Comparison of ENCODE assay signal across 13 mouse cellular contexts in genomic region chr4:107651021-107651496, GRCm38 (mm10). TPM values are rescaled to one million over a fixed set of nuclear protein-coding genes. Genes with fewer than 3 reads are reported as not detected.
A peak's percentile ranks its signal among the peaks of the same experiment; 100 is the strongest.
DNase-seq lines count a peak whose midpoint lies in the region; ATAC-seq and TF ChIP-seq lines count a peak whose summit lies in the region.
"Had no signal": no experiment of that assay in that cellular context is flagged by ENCODE, and none has a peak within 500 bp of the region (broad histone marks: within the 10 kb centered on the region; RNA-seq: fewer than 3 reads in every experiment).

No protein-coding gene starts in this region.

- ATAC-seq in forebrain, embryonic 14.5 days = no peak
- no peak for ATAC-seq in forebrain, embryonic 13.5 days
- peak; percentile 54; the same call in 1 of the 2 replicates for ATAC-seq in hindbrain, embryonic 11.5 days (ENCODE audit: low FRiP score)

- 0 out of 2 replicates have a peak, but pooled peaks cover 4% of the 10 kb centered on the region for H3K4me1 ChIP-seq in forebrain, embryonic 14.5 days (ENCODE audit: control insufficient read depth, insufficient read depth, low read length)
- H3K4me1 ChIP-seq in forebrain, embryonic 13.5 days = peaks cover 15% of the 10 kb centered on the region
- peaks cover 6% of the 10 kb centered on the region for H3K4me1 ChIP-seq in hindbrain, embryonic 11.5 days (replicated peaks; ENCODE audit: control insufficient read depth, insufficient read depth, low read length)

- no peak overlapping the region for H3K4me2 ChIP-seq in forebrain, embryonic 14.5 days (ENCODE audit: low read length)
- no peak overlapping the region for H3K4me2 ChIP-seq in forebrain, embryonic 13.5 days
- H3K4me2 ChIP-seq in hindbrain, embryonic 11.5 days (replicated peaks; ENCODE audit: low read depth, low read length) = no peak overlapping the region
- H3K4me2 ChIP-seq: embryonic facial prominence, embryonic 15.5 days; liver, embryonic 13.5 days had no signal

- DNase-seq in forebrain, embryonic 14.5 days (ENCODE audit: low spot score) = peak; percentile 39
- DNase-seq in Muller cell, postnatal 12 days (ENCODE audit: inconsistent ontology term) = peak; percentile 24
- DNase-seq in hindbrain, embryonic 11.5 days (ENCODE audit: low spot score) = peak; percentile 50
- DNase-seq in neural tube, embryonic 10.5 days (ENCODE audit: extremely low spot score, low spot score) = peak; percentile 24
- DNase-seq in thymus, adult 18-20 months = no peak
- no peak for DNase-seq in gastrocnemius, adult 2 months
- no peak for DNase-seq in kidney, postnatal 36 days
- DNase-seq: liver, embryonic 13.5 days had no signal

- 33% methylated on average over 12 of the region's 12 CpGs for WGBS in forebrain, embryonic 14.5 days
- 29% methylated on average over 12 of the region's 12 CpGs for WGBS in forebrain, embryonic 13.5 days
- WGBS in hindbrain, embryonic 11.5 days = 20% methylated on average over 12 of the region's 12 CpGs

- H3K9me3 ChIP-seq in forebrain, embryonic 14.5 days (replicated peaks; ENCODE audit: control insufficient read depth, low read length) = no peaks in the 10 kb centered on the region
- H3K9me3 ChIP-seq in forebrain, embryonic 13.5 days (replicated peaks) = no peaks in the 10 kb centered on the region
- no peaks in the 10 kb centered on the region for H3K9me3 ChIP-seq in hindbrain, embryonic 11.5 days (ENCODE audit: control insufficient read depth, low read length)
- H3K9me3 ChIP-seq: embryonic facial prominence, embryonic 15.5 days; liver, embryonic 13.5 days had no signal

- H3K36me3 ChIP-seq in forebrain, embryonic 14.5 days (ENCODE audit: control insufficient read depth, insufficient read depth, low read length) = no peaks in the 10 kb centered on the region
- no peaks in the 10 kb centered on the region for H3K36me3 ChIP-seq in forebrain, embryonic 13.5 days (ENCODE audit: poor library complexity, severe bottlenecking)
- H3K36me3 ChIP-seq in hindbrain, embryonic 11.5 days (ENCODE audit: control insufficient read depth, insufficient read depth, low read length) = no peaks in the 10 kb centered on the region
- H3K36me3 ChIP-seq: embryonic facial prominence, embryonic 15.5 days; liver, embryonic 13.5 days had no signal

- H3K9ac ChIP-seq in forebrain, embryonic 14.5 days (ENCODE audit: low read length) = no peak overlapping the region
- H3K9ac ChIP-seq in forebrain, embryonic 13.5 days = no peak overlapping the region
- H3K9ac ChIP-seq in hindbrain, embryonic 11.5 days (ENCODE audit: low read depth, low read length) = no peak overlapping the region
- H3K9ac ChIP-seq: embryonic facial prominence, embryonic 15.5 days; liver, embryonic 13.5 days had no signal

- TF ChIP-seq CTCF in gastrocnemius, adult 2 months (IDR thresholded peaks at IDR 0.05) = no peak

- no peaks in the 10 kb centered on the region for H3K27me3 ChIP-seq in forebrain, embryonic 14.5 days (replicated peaks; ENCODE audit: control insufficient read depth, insufficient read depth, low read length)
- no peaks in the 10 kb centered on the region for H3K27me3 ChIP-seq in forebrain, embryonic 13.5 days
- H3K27me3 ChIP-seq in hindbrain, embryonic 11.5 days (ENCODE audit: control insufficient read depth, insufficient read depth, low read length) = no peaks in the 10 kb centered on the region

- intact Hi-C loops in gastrocnemius, adult 2 months (cut with DNase I) = loop anchor here (5.0 kb wide), 1 partner anchor 399 kb away; the partner anchor contains the start of genes Hspb11 and Lrrc42

- H3K4me3 ChIP-seq in forebrain, embryonic 14.5 days (ENCODE audit: low read depth, low read length) = no peak overlapping the region
- no peak overlapping the region for H3K4me3 ChIP-seq in forebrain, embryonic 13.5 days
- H3K4me3 ChIP-seq in hindbrain, embryonic 11.5 days (ENCODE audit: low read depth, low read length) = no peak overlapping the region
- H3K4me3 ChIP-seq in gastrocnemius, adult 2 months = no peak overlapping the region
- H3K4me3 ChIP-seq: embryonic facial prominence, embryonic 15.5 days; layer of hippocampus, adult 2 months; liver, embryonic 13.5 days had no signal

- no peak overlapping the region for H3K27ac ChIP-seq in forebrain, embryonic 14.5 days (ENCODE audit: low read depth, low read length)
- no peak overlapping the region for H3K27ac ChIP-seq in forebrain, embryonic 13.5 days
- H3K27ac ChIP-seq in hindbrain, embryonic 11.5 days (ENCODE audit: low read depth, low read length) = no peak overlapping the region
- H3K27ac ChIP-seq in gastrocnemius, adult 2 months = no peak overlapping the region
- H3K27ac ChIP-seq: embryonic facial prominence, embryonic 15.5 days; layer of hippocampus, adult 2 months; liver, embryonic 13.5 days had no signal

RNA-seq across cellular contexts. Expression of gene Dmrtb1, which starts 33.0 kb away (rescaled TPM):
- polyA plus RNA-seq in forebrain, embryonic 14.5 days (2014; fragmentation: Nextera tagmentation; extraction: Ambion mirVana) = 24.3 and 30.6 TPM in 2 replicates
- polyA plus RNA-seq in forebrain, embryonic 13.5 days (2015; fragmentation: Nextera tagmentation; extraction: Ambion mirVana) = 32.9 and 38.8 TPM in 2 replicates
- polyA plus RNA-seq in hindbrain, embryonic 11.5 days (2014; fragmentation: Nextera tagmentation; extraction: Ambion mirVana) = 13.8 and 16.6 TPM in 2 replicates
- not detected for total RNA-seq in gastrocnemius, adult 2 months (2021)
- total RNA-seq: gastrocnemius, postnatal 4 days; hematopoietic stem cell, adult 5-6 weeks had no signal
- polyA plus RNA-seq: liver, embryonic 13.5 days had no signal

Comparison
In these comparisons a context has a peak if more than half of its experiments do, and no peak if none do; other contexts are left out.
1. DNase-seq: peak in forebrain, embryonic 14.5 days (single experiment), Muller cell, postnatal 12 days (single experiment), hindbrain, embryonic 11.5 days (single experiment) and neural tube, embryonic 10.5 days (single experiment); none in thymus, adult 18-20 months (0 of 2), gastrocnemius, adult 2 months (single experiment) and kidney, postnatal 36 days (0 of 2).